In the genomic region with DNA sequence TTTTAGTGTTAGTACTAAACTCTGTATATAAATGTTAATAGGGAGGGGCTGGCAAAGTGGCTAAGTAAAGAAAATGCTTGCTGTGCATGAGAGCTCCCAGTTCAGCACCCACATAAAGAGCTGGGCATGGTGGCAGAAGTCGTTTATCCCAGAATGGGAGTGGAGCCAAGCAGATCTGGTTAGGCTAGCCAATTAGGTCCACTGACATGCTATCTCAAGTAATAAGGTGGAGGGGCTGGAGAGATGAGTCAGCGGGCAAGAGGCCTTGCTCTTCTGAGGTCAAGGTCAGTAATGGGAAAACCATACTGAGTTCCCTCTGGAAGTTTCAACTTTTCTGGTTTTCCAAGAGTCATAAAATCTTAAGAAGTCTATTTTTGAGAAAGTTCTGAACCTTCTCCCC, we compare ENCODE assay signal across 8 mouse cellular contexts. TPM values are rescaled to one million over a fixed set of nuclear protein-coding genes. Genes with fewer than 3 reads are reported as not detected.
DNase-seq lines count a peak whose midpoint lies in the region; ATAC-seq and TF ChIP-seq lines count a peak whose summit lies in the region.

No protein-coding gene starts in this region.

- H3K9me3 ChIP-seq in G1E (replicated peaks): peaks cover 6% of the 10 kb centered on the region
- peaks cover 3% of the 10 kb centered on the region; the same call in 1 of the 2 replicates for H3K9me3 ChIP-seq in heart, embryonic 12.5 days (replicated peaks)
- H3K9me3 ChIP-seq in liver, embryonic 12.5 days (replicated peaks): 0 out of 2 replicates have a peak, but pooled peaks cover 5% of the 10 kb centered on the region

- peak overlapping the region; percentile 85 for H3K4me3 ChIP-seq in G1E (ENCODE audit: low read depth, low read length)
- H3K4me3 ChIP-seq in heart, embryonic 12.5 days: peak overlapping the region; percentile 96
- H3K4me3 ChIP-seq in liver, embryonic 12.5 days: peak overlapping the region; percentile 95

- peaks cover 70% of the 10 kb centered on the region for H3K36me3 ChIP-seq in G1E (replicated peaks)
- peaks cover 51% of the 10 kb centered on the region for H3K36me3 ChIP-seq in heart, embryonic 12.5 days
- H3K36me3 ChIP-seq in liver, embryonic 12.5 days: peaks cover 67% of the 10 kb centered on the region

- no peak for ATAC-seq in G1E (ENCODE audit: extremely low read depth, insufficient number of reproducible peaks, low FRiP score, poor library complexity, severe bottlenecking)
- no peak for ATAC-seq in heart, embryonic 12.5 days (ENCODE audit: insufficient number of reproducible peaks, low FRiP score)
- ATAC-seq in liver, embryonic 12.5 days: no peak

- H3K4me2 ChIP-seq in heart, embryonic 12.5 days: peak overlapping the region; percentile 85
- peak overlapping the region; percentile 89 for H3K4me2 ChIP-seq in liver, embryonic 12.5 days

- H3K9ac ChIP-seq in heart, embryonic 12.5 days: peak overlapping the region; percentile 91
- H3K9ac ChIP-seq in liver, embryonic 12.5 days: peak overlapping the region; percentile 87

- 45% methylated on average over 2 of the region's 2 CpGs for WGBS in heart, embryonic 12.5 days
- WGBS in liver, embryonic 12.5 days (ENCODE audit: insufficient replicate concordance): 31% methylated on average over 2 of the region's 2 CpGs

- TF ChIP-seq CTCF in G1E (IDR thresholded peaks at IDR 0.05; ENCODE audit: low read depth, low read length): no peak

- H3K27me3 ChIP-seq in G1E (ENCODE audit: insufficient read depth, low read length): no peaks in the 10 kb centered on the region
- no peaks in the 10 kb centered on the region for H3K27me3 ChIP-seq in heart, embryonic 12.5 days (replicated peaks)
- H3K27me3 ChIP-seq in liver, embryonic 12.5 days (replicated peaks): no peaks in the 10 kb centered on the region

- H3K27ac ChIP-seq in heart, embryonic 12.5 days (ENCODE audit: poor library complexity, severe bottlenecking): no peak overlapping the region
- peak overlapping the region; percentile 90 for H3K27ac ChIP-seq in liver, embryonic 12.5 days

- peaks cover 64% of the 10 kb centered on the region for H3K4me1 ChIP-seq in G1E (ENCODE audit: insufficient read depth, low read depth, low read length)
- peaks cover 21% of the 10 kb centered on the region for H3K4me1 ChIP-seq in heart, embryonic 12.5 days (replicated peaks)
- peaks cover 54% of the 10 kb centered on the region for H3K4me1 ChIP-seq in liver, embryonic 12.5 days

- DNase-seq in gastrocnemius, adult 18-20 months (ENCODE audit: low spot score): peak; percentile 24
- no peak for DNase-seq in gastrocnemius, postnatal 4 days (ENCODE audit: low spot score in 2 of 2)
- DNase-seq in G1E (ENCODE audit: low spot score): no peak
- DNase-seq in yolk sac, embryonic 10.5 days (ENCODE audit: low spot score): no peak
- no peak for DNase-seq in frontal cortex, adult 2 months (ENCODE audit: extremely low spot score in 1 of 2, low spot score in 1 of 2)
- DNase-seq in B cell, adult 2 months: no peak

RNA-seq across cellular contexts. Expression of a gene that starts 1.0 kb away (rescaled TPM):
- 10 to 100 TPM; 90.6 to 92.3 TPM for total RNA-seq in gastrocnemius, adult 18-20 months (2021)
- total RNA-seq in gastrocnemius, postnatal 4 days (2021): 10 to 100 TPM; 54.4 to 54.5 TPM
- 137 and 145 TPM in 2 replicates for total RNA-seq in G1E (2014; fragmentation: Nextera tagmentation)
- total RNA-seq in G1E (2017): 117 and 124 TPM in 2 replicates
- polyA plus RNA-seq in G1E (2012): 18.9 and 24.7 TPM in 2 replicates
- 74.4 and 75.4 TPM in 2 replicates for polyA plus RNA-seq in heart, embryonic 12.5 days (2016; fragmentation: Nextera tagmentation; extraction: Ambion mirVana)
- 53.6 TPM in 2 replicates for polyA plus RNA-seq in liver, embryonic 12.5 days (2016; fragmentation: Nextera tagmentation; extraction: Ambion mirVana)
- 74.3 and 78.6 TPM in 2 replicates for polyA plus RNA-seq in frontal cortex, adult 2 months (2012; rRNA removed)

RNA-seq across cellular contexts. Expression of a gene that starts 1.0 kb away (rescaled TPM):
- 10 to 100 TPM; 13.3 to 18.2 TPM for total RNA-seq in gastrocnemius, adult 18-20 months (2021)
- total RNA-seq in gastrocnemius, postnatal 4 days (2021): 10 to 100 TPM; 35.0 to 38.9 TPM
- 39.7 and 57.1 TPM in 2 replicates for total RNA-seq in G1E (2014; fragmentation: Nextera tagmentation)
- total RNA-seq in G1E (2017): 119 and 120 TPM in 2 replicates
- polyA plus RNA-seq in G1E (2012): 44.7 and 45.2 TPM in 2 replicates
- 80.3 and 81.9 TPM in 2 replicates for polyA plus RNA-seq in heart, embryonic 12.5 days (2016; fragmentation: Nextera tagmentation; extraction: Ambion mirVana)
- polyA plus RNA-seq in liver, embryonic 12.5 days (2016; fragmentation: Nextera tagmentation; extraction: Ambion mirVana): 86.4 and 87.2 TPM in 2 replicates
- 74.5 and 79.0 TPM in 2 replicates for polyA plus RNA-seq in frontal cortex, adult 2 months (2012; rRNA removed)
